Mouse (Mus musculus): ENCODE data around the gene Isoc2a.

DNA sequence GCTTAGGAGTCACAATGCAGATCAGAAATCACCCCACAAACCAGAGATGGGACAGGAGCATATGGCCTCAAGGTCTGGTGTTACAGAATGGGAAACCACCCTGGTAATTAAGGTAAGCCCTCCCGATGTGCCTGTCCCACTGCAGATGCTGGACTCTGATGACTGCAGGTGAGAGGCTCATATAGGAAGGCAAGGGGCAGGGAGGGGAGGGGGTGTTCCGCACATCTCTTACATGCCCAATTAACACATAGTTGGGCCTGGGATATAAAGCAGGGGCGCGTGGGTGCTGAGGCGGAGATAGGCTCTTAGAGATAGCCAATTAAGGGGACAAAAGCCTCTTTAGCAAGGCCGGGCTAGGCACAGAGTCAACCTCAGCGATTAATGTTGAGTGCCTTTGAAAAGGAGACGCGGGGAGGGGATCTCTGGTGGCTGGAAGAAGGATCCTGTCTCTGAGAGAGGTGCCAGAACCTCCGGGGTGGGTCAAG lies 29.6 kb downstream of the Isoc2a start, which contains the start of gene Gm36210:
- TF ChIP-seq CTCF (IDR thresholded peaks at IDR 0.05; ENCODE audit: extremely low read depth, insufficient read depth, low read length) (no peak), POLR2A (IDR thresholded peaks at IDR 0.05; ENCODE audit: extremely low read depth, insufficient read depth, low read length) (no peak)

All from cortical plate, adult 2 months (tissue).